Mouse (Mus musculus) midbrain, postnatal 0 days (tissue): ENCODE data around the gene Col5a1. TPM values are rescaled to one million over a fixed set of nuclear protein-coding genes. Genes with fewer than 3 reads are reported as not detected.

ENCODE experiments used
- ATAC-seq: fragments of 200-750 bp; cut with Nextera tagmentation; 2 replicates; pipeline ENCODE4 v1.8.0; 2017; ENCODE audit warnings: moderate number of reproducible peaks, mild to moderate bottlenecking, moderate TSS enrichment, moderate library complexity; ENCODE audit not compliant: low FRiP score
- DNase-seq: peaks from one replicate; pipeline ENCODE4 v3.0.0-alpha.2; 2015; ENCODE audit warnings: low spot score
- H3K27ac ChIP-seq: fragments of 300-500 bp; sonication (generic); 2 replicates; pipeline ENCODE4 v1.5.1; 2014; ENCODE audit warnings: low read depth, mild to moderate bottlenecking, low read length, mixed read lengths
- H3K27me3 ChIP-seq: fragments of 300-500 bp; sonication (generic); 2 replicates; pipeline ENCODE4 v1.6.1; 2014; ENCODE audit warnings: low read length, control low read depth, mixed read lengths; ENCODE audit not compliant: insufficient read depth
- H3K36me3 ChIP-seq: fragments of 300-500 bp; sonication (generic); 2 replicates; pipeline ENCODE4 v1.6.1; 2014; ENCODE audit warnings: low read length, control low read depth, mixed read lengths; ENCODE audit not compliant: insufficient read depth
- H3K4me1 ChIP-seq: fragments of 300-500 bp; sonication (generic); 2 replicates; pipeline ENCODE4 v1.6.1; 2014; ENCODE audit warnings: mild to moderate bottlenecking, control low read depth, antibody characterized with exemption, low read length, mixed read lengths; ENCODE audit not compliant: insufficient read depth
- H3K4me2 ChIP-seq: fragments of 300-500 bp; sonication (generic); 2 replicates; pipeline ENCODE4 v1.6.1; 2014; ENCODE audit warnings: low read depth, mild to moderate bottlenecking, low read length, mixed read lengths; ENCODE audit not compliant: poor library complexity, severe bottlenecking
- H3K4me3 ChIP-seq: fragments of 300-500 bp; sonication (generic); 2 replicates; pipeline ENCODE4 v1.5.1; 2014; ENCODE audit warnings: low read depth, mild to moderate bottlenecking, low read length, moderate library complexity
- H3K9ac ChIP-seq: fragments of 300-500 bp; sonication (generic); replicated peaks from 2 replicates; pipeline ENCODE4 v1.6.1; 2014; ENCODE audit warnings: mild to moderate bottlenecking, low read length, moderate library complexity, mixed read lengths; ENCODE audit not compliant: poor library complexity, severe bottlenecking
- H3K9me3 ChIP-seq: fragments of 300-500 bp; sonication (generic); 2 replicates; pipeline ENCODE4 v1.6.1; 2016; ENCODE audit warnings: low read length, control low read depth
- CTCF ChIP-seq: IDR thresholded peaks from 2 replicates; pipeline ENCODE4 v1.5.1; 2016; ENCODE audit warnings: antibody characterized with exemption, mild to moderate bottlenecking
- WGBS: fragments of 180-500 bp; shearing (Covaris S2); extraction: QIAGEN DNeasy Blood & Tissue Kit; methylation state at CpG from one replicate; pipeline ENCODE4 v1.1.7; 2014; 5-methylcytosine and 5-hydroxymethylcytosine counted together
- polyA plus RNA-seq: library from polyadenylated mRNA; unstranded; fragments of >200 nt; fragmentation: Nextera tagmentation; extraction: Ambion mirVana; gene quantifications from 2 replicates; pipeline ENCODE4 v1.2.1, GENCODE M21; 2015
- total RNA-seq: library from RNA; depleted of rRNA; stranded (reverse); fragments of >200 nt; gene quantifications from 2 replicates; pipeline ENCODE4 v1.2.3, GENCODE M21; 2014; rRNA removed

Col5a1 gene
- total and polyA plus RNA-seq, 2 experiments from 2014 or later, result 5.6 to 16.9 TPM

- Histone ChIP-seq H3K36me3 (no peaks in the 10 kb centered on the region), H3K4me1 (no peaks in the 10 kb centered on the region), H3K4me2 (no peak within 1 kb of the TSS), H3K4me3 (no peak within 1 kb of the TSS), H3K27me3 (no peaks in the 10 kb centered on the region), H3K9me3 (no peaks in the 10 kb centered on the region), H3K27ac (no peak within 1 kb of the TSS), H3K9ac (no peak within 1 kb of the TSS)
- DNase-seq (no peak), ATAC-seq (no peak)
- WGBS, result 83% methylated on average over 3 of the region's 3 CpGs
- no peak for TF ChIP-seq CTCF
Measured at GRCm38 (mm10) chr2:28084768-28085167, 198.5 kb downstream of the Col5a1 start, which contains the start of gene Fcnb. Gene Fcnb, minus strand, starts transcription at chr2:28084885.

- 78% methylated on average over 10 of the region's 10 CpGs for WGBS
- H3K27ac ChIP-seq, result no peak overlapping the region
- no peak overlapping the region for H3K4me3 ChIP-seq
- H3K9me3 ChIP-seq, result no peaks in the 10 kb centered on the region
- TF ChIP-seq CTCF, result no peak
- ATAC-seq (no peak), DNase-seq (no peak)
- H3K36me3 ChIP-seq, result no peaks in the 10 kb centered on the region
- H3K27me3 ChIP-seq, result no peaks in the 10 kb centered on the region
- no peak overlapping the region for H3K9ac ChIP-seq
- H3K4me1 ChIP-seq, result peaks cover 9% of the 10 kb centered on the region; the same call in 1 of the 2 replicates
- H3K4me2 ChIP-seq, result no peak overlapping the region
Measured at GRCm38 (mm10) chr2:28086112-28086511, 199.9 kb downstream of the Col5a1 start.

GRCm38 (mm10) chr2:28089095-28089494 lies 202.9 kb downstream of the Col5a1 start:
- no peak overlapping the region for H3K9ac ChIP-seq
- H3K4me3 ChIP-seq, result no peak overlapping the region
- DNase-seq, result no peak
- no peaks in the 10 kb centered on the region for H3K9me3 ChIP-seq
- ATAC-seq, result no peak
- H3K27me3 ChIP-seq, result no peaks in the 10 kb centered on the region
- H3K4me1 ChIP-seq, result peaks cover 9% of the 10 kb centered on the region; the same call in 1 of the 2 replicates
- H3K27ac ChIP-seq, result no peak overlapping the region
- no peaks in the 10 kb centered on the region for H3K36me3 ChIP-seq
- TF ChIP-seq CTCF, result no peak
- no peak overlapping the region for H3K4me2 ChIP-seq
- WGBS, result 82% methylated on average over 5 of the region's 5 CpGs

Other genes starting within 250 kb of the Col5a1 start
- 18.5 and 20.2 TPM in 2 replicates for gene Rxra, start 210.0 kb upstream of the Col5a1 start, total RNA-seq
- gene Rxra, start 210.0 kb upstream of the Col5a1 start, polyA plus RNA-seq, result 2.2 and 2.3 TPM in 2 replicates
- not detected in 2 replicates for gene Fcnb, start 198.5 kb downstream of the Col5a1 start, total RNA-seq
- not detected in 2 replicates for gene Fcnb, start 198.5 kb downstream of the Col5a1 start, polyA plus RNA-seq